Mouse (Mus musculus): ENCODE results near the gene Cox19. TPM values are rescaled to one million over a fixed set of nuclear protein-coding genes. Genes with fewer than 3 reads are reported as not detected.
"Not testable (repeated sequence)": the region's sequence is repeated elsewhere in the genome, so short reads cannot be mapped to it uniquely, and the experiment has no call there.

The Cox19 gene
- polyA plus RNA-seq, 1 experiment = 19.9 TPM

DNA sequence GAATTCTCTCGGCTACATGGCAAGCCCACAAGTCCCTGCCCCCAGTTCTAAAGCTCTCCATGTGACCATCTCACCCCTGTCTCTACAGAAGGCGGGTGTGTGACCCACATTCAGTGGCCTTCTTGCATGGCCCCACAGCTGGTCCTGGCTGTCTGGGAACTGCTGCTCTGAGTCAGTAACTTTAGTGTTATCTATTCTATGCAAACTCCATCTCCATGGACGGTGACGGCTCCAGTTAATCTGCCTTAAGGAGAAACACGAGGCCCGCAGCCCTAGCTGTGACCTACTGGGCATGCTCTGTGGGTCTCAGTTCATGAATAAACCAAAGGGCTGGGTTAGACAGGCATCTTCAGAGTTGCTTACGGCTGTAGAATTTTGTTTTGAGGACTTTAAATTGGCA is 43.2 kb upstream of the Cox19 start:
- no peak overlapping the region for H3K9ac ChIP-seq (ENCODE audit: low read depth, poor library complexity, severe bottlenecking)
- TF ChIP-seq POLR2A (IDR thresholded peaks at IDR 0.05; ENCODE audit: insufficient read depth, low read length) (no peak), CTCF (IDR thresholded peaks at IDR 0.05; ENCODE audit: low read depth, low read length) (no peak), EP300 (IDR thresholded peaks at IDR 0.05; ENCODE audit: insufficient read depth, low read depth, low read length) (no peak)

DNA sequence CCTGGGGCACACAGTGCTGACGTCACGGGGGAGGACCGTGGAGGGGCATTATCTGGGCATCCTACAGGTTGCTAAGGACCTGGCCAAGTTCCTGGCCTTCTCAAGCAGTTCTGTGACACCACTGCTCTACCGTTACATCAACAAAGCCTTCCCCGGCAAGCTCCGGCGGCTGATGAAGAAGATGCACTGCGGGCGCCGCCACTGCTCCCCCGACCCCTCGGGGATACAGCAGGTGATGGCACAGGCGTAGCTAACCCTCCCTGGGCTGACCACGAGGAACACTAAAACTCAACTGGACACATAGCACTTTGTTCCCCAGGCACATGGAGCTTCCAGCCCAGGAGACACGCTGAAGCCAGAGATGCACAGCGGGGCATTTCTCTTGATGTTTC is 42.0 kb upstream of the Cox19 start:
- Histone ChIP-seq H3K4me3 (ENCODE audit: low read depth, low read length) (no peak overlapping the region), H3K4me1 (ENCODE audit: control insufficient read depth, insufficient read depth, low read length) (no peaks in the 10 kb centered on the region), H3K9ac (ENCODE audit: low read depth, poor library complexity, severe bottlenecking) (no peak overlapping the region), H3K9me3 (replicated peaks; ENCODE audit: control insufficient read depth, insufficient read depth, low read length, poor library complexity, severe bottlenecking) (no peaks in the 10 kb centered on the region), H3K36me3 (ENCODE audit: control insufficient read depth, insufficient read depth, low read length, poor library complexity, severe bottlenecking) (no peaks in the 10 kb centered on the region), H3K27ac (ENCODE audit: insufficient read depth, low read length) (no peak overlapping the region), H3K27me3 (ENCODE audit: control insufficient read depth, insufficient read depth, low read length, poor library complexity, severe bottlenecking) (no peaks in the 10 kb centered on the region)
- TF ChIP-seq CTCF (IDR thresholded peaks at IDR 0.05; ENCODE audit: low read depth, low read length) (no peak), POLR2A (IDR thresholded peaks at IDR 0.05; ENCODE audit: insufficient read depth, low read length) (no peak), EP300 (IDR thresholded peaks at IDR 0.05; ENCODE audit: insufficient read depth, low read depth, low read length) (no peak)

More for the DNA sequence above, 43.2 kb upstream of the Cox19 start:
- Histone ChIP-seq H3K4me3 (ENCODE audit: low read depth, low read length) (no peak overlapping the region), H3K36me3 (ENCODE audit: control insufficient read depth, insufficient read depth, low read length, poor library complexity, severe bottlenecking) (no peaks in the 10 kb centered on the region), H3K9me3 (replicated peaks; ENCODE audit: control insufficient read depth, insufficient read depth, low read length, poor library complexity, severe bottlenecking) (no peaks in the 10 kb centered on the region), H3K27me3 (ENCODE audit: control insufficient read depth, insufficient read depth, low read length, poor library complexity, severe bottlenecking) (no peaks in the 10 kb centered on the region), H3K4me1 (ENCODE audit: control insufficient read depth, insufficient read depth, low read length) (no peaks in the 10 kb centered on the region), H3K27ac (ENCODE audit: insufficient read depth, low read length) (no peak overlapping the region)

GRCm38 (mm10) chr5:139392219-139393196 is 41.3 kb upstream of the Cox19 start:
- no peaks in the 10 kb centered on the region for H3K36me3 ChIP-seq (ENCODE audit: control insufficient read depth, insufficient read depth, low read length, poor library complexity, severe bottlenecking)
- no peaks in the 10 kb centered on the region for H3K27me3 ChIP-seq (ENCODE audit: control insufficient read depth, insufficient read depth, low read length, poor library complexity, severe bottlenecking)
- no peak overlapping the region for H3K27ac ChIP-seq (ENCODE audit: insufficient read depth, low read length)
- TF ChIP-seq CTCF (IDR thresholded peaks at IDR 0.05; ENCODE audit: low read depth, low read length) = no peak
- TF ChIP-seq POLR2A (IDR thresholded peaks at IDR 0.05; ENCODE audit: insufficient read depth, low read length) = no peak
- TF ChIP-seq EP300 (IDR thresholded peaks at IDR 0.05; ENCODE audit: insufficient read depth, low read depth, low read length) = no peak
- no peak overlapping the region for H3K9ac ChIP-seq (ENCODE audit: low read depth, poor library complexity, severe bottlenecking)
- no peaks in the 10 kb centered on the region for H3K4me1 ChIP-seq (ENCODE audit: control insufficient read depth, insufficient read depth, low read length)
- H3K4me3 ChIP-seq (ENCODE audit: low read depth, low read length) = no peak overlapping the region
- H3K9me3 ChIP-seq (replicated peaks; ENCODE audit: control insufficient read depth, insufficient read depth, low read length, poor library complexity, severe bottlenecking) = no peaks in the 10 kb centered on the region

DNA sequence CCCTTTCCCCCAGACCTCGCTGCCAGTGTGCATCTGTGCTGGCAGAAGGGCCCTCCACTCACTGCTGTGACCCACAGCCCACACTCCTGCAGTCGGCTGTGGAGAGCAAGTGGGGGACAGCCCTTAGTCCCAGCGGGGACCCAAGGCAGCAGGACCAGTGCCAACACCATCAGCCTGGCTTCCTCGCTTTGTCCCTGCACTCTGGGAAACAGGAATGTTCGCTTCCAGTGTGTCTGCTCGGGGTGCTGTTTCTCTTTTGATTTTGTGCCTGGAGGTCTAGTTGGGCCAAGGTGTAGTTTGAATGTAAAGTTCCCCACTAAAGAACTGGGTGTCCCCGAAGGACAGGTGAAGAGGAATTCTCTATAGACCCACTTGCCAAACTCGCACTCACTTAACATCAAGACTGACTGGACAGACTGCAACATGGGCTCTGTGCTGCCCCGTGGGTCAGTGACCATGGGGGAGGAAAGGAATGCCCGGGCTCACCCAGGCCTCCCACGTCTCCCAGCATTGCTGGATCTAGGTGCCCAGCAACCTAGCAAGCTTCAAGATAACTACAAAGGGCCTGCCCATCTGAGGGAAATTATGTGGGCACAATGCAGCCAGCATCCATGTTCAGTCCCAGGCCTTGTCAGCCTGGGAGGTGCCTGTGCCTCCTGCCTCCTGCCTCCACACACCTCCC is 40.2 kb upstream of the Cox19 start:
- Histone ChIP-seq H3K9me3 (replicated peaks; ENCODE audit: control insufficient read depth, insufficient read depth, low read length, poor library complexity, severe bottlenecking) (no peaks in the 10 kb centered on the region), H3K27ac (ENCODE audit: insufficient read depth, low read length) (no peak overlapping the region), H3K9ac (ENCODE audit: low read depth, poor library complexity, severe bottlenecking) (no peak overlapping the region), H3K36me3 (ENCODE audit: control insufficient read depth, insufficient read depth, low read length, poor library complexity, severe bottlenecking) (no peaks in the 10 kb centered on the region), H3K4me1 (ENCODE audit: control insufficient read depth, insufficient read depth, low read length) (no peaks in the 10 kb centered on the region), H3K27me3 (ENCODE audit: control insufficient read depth, insufficient read depth, low read length, poor library complexity, severe bottlenecking) (no peaks in the 10 kb centered on the region), H3K4me3 (ENCODE audit: low read depth, low read length) (no peak overlapping the region)
- no peak for TF ChIP-seq CTCF (IDR thresholded peaks at IDR 0.05; ENCODE audit: low read depth, low read length)
- TF ChIP-seq EP300 (IDR thresholded peaks at IDR 0.05; ENCODE audit: insufficient read depth, low read depth, low read length) = no peak
- no peak for TF ChIP-seq POLR2A (IDR thresholded peaks at IDR 0.05; ENCODE audit: insufficient read depth, low read length)

- H3K4me3 ChIP-seq (ENCODE audit: low read depth, low read length); H3K9me3 ChIP-seq (replicated peaks; ENCODE audit: control insufficient read depth, insufficient read depth, low read length, poor library complexity, severe bottlenecking); H3K36me3 ChIP-seq (ENCODE audit: control insufficient read depth, insufficient read depth, low read length, poor library complexity, severe bottlenecking); H3K4me1 ChIP-seq (ENCODE audit: control insufficient read depth, insufficient read depth, low read length); H3K27me3 ChIP-seq (ENCODE audit: control insufficient read depth, insufficient read depth, low read length, poor library complexity, severe bottlenecking); H3K9ac ChIP-seq (ENCODE audit: low read depth, poor library complexity, severe bottlenecking); H3K27ac ChIP-seq (ENCODE audit: insufficient read depth, low read length): not testable (repeated sequence)
Observed at GRCm38 (mm10) chr5:139390324-139391119, 39.3 kb upstream of the Cox19 start.
